Mouse (Mus musculus) WW6 (cell line): Measurements from ENCODE around the gene Ccno.

Experiments
- DNase-seq: peaks from one replicate; pipeline ENCODE4 v3.0.0-alpha.2; 2013; ENCODE audit warnings: low read depth, low spot score

Ccno gene

GRCm38 (mm10) chr13:112987532-112987943 is at the start of gene Ccno:
Gene Ccno (plus strand): TSS chr13:112987802.
- DNase-seq, result peak; percentile 87

- no peak for DNase-seq
These were observed 49.5 kb upstream of the Ccno start for GRCm38 (mm10) chr13:112938130-112938529.

- no peak for DNase-seq
These were observed 45.7 kb upstream of the Ccno start for GRCm38 (mm10) chr13:112941879-112942330.

- no peak for DNase-seq
These were observed 42.3 kb upstream of the Ccno start for GRCm38 (mm10) chr13:112945312-112945711.

DNA sequence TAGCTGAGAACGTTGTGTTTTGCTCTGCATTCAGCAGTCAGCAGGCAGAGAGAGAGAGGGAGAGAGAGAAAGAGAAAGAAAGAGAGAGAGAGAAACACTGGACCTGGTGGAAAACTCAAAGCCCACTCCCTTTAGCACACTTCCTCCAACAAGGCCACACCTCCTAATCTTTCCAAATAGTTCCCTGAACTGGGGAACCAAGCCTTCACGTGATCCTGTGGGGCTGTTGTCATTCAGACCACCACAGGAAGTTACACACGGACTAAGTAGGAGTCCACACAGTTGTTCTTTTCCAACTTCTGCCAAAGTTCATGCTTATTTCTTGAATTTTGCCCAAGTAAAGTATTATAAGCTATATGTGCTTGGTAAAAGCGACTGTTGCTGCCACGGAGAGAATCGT is 41.7 kb upstream of the Ccno start:
- DNase-seq, result no peak

GRCm38 (mm10) chr13:112954067-112954466 is 33.5 kb upstream of the Ccno start:
- no peak for DNase-seq

GRCm38 (mm10) chr13:112963081-112963480 is 24.5 kb upstream of the Ccno start:
- DNase-seq, result no peak

DNA sequence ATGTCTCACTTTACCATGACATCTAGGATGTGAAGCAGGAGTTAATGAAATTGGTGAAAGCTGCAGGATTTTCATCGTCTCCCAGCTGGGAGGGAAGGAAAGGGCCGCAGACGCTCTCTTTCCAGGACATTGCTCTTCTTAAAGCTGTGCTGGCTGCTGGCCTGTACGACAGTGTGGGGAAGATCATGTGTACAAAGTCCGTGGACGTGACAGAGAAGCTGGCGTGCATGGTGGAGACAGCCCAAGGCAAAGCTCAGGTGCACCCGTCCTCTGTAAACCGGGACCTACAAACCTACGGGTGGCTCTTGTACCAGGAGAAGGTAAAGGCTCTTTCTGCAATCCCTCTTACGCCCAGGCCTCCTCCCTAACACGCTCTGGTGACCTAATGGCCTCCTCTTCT is 23.2 kb upstream of the Ccno start:
- no peak for DNase-seq

GRCm38 (mm10) chr13:112967267-112967666 is 20.3 kb upstream of the Ccno start:
- DNase-seq, result no peak

DNA sequence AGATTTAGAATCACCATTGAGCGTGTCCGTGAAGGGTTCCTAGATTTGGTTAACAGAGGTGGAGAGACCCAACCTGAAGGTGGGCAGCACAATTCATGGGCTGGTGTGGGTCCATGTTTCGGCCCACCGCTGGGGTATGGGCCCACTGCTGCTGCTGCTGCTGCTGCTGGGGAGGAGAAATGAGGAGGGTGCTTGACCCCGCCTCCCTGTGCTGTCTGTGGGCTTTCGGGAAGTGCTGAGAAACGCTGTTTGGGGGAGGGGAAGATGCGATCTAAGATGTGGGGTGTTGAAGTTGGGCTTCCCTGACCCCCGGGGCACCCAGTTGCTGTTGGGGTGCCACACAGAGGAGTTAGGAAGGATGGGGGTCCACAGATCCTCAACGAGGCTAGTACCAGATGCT is 10.9 kb upstream of the Ccno start:
- DNase-seq, result no peak

DNA sequence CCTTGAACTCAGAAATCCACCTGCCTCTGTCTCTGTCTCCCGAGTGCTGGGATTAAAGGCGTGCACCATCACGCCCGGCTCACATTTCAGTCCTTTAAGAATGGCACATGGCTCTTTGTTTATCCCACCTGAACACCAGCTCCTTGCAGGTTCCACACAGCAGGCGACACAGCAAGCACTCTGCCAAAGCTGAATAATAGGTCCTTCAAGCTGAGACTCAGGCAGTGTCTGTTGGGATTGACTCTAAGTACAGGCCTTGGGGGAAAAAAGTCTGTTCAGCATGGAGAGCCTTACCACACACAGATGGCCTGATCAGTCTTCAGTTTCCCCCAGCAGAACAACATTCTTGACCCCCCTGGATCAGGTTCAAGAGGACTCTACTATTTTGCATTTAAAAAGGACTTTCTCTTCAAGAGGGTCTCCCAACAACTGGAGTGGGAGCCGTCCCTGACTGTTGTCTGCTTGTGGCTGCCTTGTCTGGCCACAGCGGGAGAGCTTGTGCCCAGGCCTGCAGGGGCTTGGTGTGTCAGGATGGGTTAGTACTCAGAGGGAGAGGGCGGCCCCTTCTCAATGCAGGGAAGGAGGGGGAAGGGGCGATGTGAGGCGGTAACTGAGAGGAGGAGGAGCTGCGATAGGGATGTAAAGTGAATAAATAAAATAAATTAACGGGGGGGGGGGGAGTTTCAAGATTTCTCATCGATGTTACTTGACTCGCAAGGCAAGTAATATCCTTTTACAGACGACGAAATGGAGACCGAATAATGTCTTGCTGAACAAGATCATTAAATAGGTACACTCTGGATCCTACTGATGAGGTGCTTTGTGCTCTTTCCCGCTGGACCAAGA is 1.8 kb upstream of the Ccno start:
- DNase-seq, result no peak

DNA sequence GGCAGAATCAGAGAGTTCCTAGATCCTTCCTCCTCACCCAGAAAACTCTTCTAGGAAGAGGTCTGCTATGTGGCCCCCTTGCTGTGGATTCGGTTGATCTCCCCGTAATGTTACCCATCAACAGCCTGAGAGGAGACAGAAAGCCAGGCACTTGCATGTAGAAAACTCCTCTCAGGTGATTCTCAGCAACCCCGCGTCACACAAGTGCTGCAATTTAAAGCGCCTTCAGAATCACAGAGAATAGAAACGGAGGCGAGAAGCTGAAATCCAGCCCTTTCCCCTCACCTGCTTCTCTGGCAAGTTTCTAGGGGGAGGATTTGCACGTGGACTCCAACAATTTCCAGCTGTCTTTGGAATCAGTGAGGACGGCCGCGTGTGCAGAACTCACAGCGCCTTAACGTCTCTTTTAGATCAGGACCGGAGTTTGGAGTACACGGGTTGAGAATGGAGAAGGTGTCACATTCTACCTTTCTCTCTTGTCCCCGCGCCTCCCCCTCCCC is 1.1 kb upstream of the Ccno start:
- no peak for DNase-seq

GRCm38 (mm10) chr13:112987991-112988390 is 389 bp downstream of the Ccno start:
- no peak for DNase-seq

GRCm38 (mm10) chr13:112988866-112989265 is 1.3 kb downstream of the Ccno start:
- DNase-seq, result no peak

- no peak for DNase-seq
These were observed 1.9 kb downstream of the Ccno start for GRCm38 (mm10) chr13:112989541-112989940.

DNA sequence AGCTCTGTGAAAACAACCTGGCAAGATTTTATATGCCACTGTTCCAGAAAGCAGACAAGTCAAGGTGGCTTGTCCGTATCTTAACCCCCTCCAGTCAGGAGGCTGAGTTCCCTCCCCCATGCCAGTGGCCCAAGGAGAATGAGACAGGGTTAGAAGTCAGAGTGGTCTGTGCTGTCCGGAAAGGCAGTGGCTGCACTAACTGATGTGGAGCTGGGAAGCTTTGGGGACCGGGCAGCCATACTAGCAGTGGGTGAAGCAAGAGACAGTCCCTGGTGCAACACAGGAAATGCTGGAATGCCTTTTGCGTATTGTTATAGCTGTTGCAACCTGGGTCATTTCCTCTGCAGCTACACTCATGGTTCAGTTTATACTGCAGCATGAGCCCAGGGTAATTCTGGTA is 2.7 kb downstream of the Ccno start:
- no peak for DNase-seq

- DNase-seq, result no peak
These were observed 6.0 kb downstream of the Ccno start, which contains the start of gene Mcidas for GRCm38 (mm10) chr13:112993531-112994152. Gene Mcidas (plus strand): TSS chr13:112993845.

DNA sequence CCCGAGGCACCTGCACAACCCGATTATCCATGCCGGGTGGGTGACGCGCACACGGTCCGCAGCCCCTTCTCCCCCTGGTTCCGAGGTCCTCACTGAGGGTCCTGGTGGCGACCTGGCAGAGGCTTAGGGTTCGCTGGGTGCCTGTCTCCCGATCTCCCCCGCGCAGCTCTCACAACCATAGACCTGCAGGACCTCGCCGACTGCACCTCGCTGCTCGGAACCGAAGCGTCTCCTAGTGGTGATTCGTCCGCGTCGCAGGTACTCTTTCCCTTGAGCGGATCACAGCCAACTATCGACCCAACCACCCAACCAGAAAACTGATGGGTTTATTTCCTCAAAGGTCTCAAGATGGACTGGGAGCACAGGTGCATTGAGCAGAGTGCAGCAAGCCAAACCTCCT is 6.6 kb downstream of the Ccno start:
- DNase-seq, result no peak

GRCm38 (mm10) chr13:112996407-112996806 is 8.8 kb downstream of the Ccno start:
- DNase-seq, result no peak

DNA sequence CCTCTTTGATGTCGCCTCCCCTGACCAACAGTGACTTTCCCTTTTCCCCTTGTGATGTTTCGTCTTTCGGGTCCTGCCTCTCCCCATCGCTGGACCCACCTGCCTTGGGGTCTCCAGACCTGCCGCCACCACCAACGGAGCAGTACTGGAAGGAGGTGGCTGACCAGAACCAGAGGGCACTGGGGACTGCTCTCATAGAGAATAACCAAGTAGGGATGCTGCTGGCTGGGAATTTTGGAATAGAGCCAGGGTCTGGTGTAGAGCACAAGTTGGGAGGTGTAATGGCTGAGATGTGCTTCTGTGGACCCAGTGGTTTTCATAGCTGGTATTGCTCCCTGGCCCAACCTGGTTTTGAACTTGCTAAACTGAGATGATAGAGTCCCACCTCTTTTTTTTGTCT is 9.8 kb downstream of the Ccno start:
- DNase-seq, result no peak

- no peak for DNase-seq
These were observed 11.0 kb downstream of the Ccno start for GRCm38 (mm10) chr13:112998427-112999201.

DNA sequence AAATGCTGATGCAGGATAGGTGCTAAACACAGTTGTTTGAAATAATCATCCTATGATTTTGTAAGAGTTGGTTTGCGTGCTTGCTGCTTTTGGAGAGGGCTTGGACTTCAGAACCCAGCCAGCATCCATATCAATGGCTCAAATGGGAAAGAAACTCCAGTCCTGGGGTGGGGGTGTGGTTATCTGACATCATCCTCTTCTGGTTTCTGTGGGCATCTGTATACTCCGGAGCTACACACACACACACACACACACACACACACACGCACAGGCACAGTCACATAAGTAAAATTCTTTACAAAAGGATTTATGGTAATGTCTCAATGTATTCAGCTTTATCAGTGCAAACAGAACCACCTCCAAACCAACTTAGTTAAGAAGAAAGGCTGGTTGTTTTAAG is 12.5 kb downstream of the Ccno start:
- DNase-seq, result no peak
